Mouse (Mus musculus) bone marrow macrophage, adult 2 months (primary cell): ENCODE results near the gene Pdf.

ENCODE experiments used
- CTCF ChIP-seq: IDR thresholded peaks from 2 replicates; pipeline ENCODE4 v1.5.1; 2012; ENCODE audit warnings: low read depth, mild to moderate bottlenecking, low read length, moderate library complexity
- POLR2A ChIP-seq: IDR thresholded peaks from 2 replicates; pipeline ENCODE4 v1.6.1; 2012; ENCODE audit warnings: mild to moderate bottlenecking, low read depth, low read length, borderline replicate concordance

DNA sequence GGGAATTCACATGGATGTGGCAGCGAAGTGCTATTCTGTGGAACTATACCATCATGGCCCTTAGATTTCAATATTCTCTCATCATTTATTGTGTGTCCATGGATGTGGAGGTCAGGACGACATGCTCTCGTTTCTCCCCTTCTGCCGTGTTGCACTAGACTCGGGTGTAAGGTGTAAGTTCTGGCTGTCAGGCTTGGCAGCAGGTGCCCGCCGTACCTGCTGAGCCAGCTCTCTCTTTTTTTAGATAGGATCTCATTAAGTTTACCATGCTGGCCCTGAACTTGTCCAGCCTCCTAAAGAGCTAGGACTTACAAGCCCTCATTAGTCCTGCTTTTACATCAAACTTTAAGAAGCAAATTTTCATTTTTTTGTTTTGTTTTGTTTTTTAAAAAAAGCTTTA lies 42.1 kb upstream of the Pdf start:
- TF ChIP-seq CTCF (no peak), POLR2A (no peak)
